Mouse (Mus musculus): ENCODE data around the gene Ociad1. TPM values are rescaled to one million over a fixed set of nuclear protein-coding genes. Genes with fewer than 3 reads are reported as not detected.

The Ociad1 gene
- total RNA-seq, 2 experiments from 2014 or later, result 450 to 470 TPM

DNA sequence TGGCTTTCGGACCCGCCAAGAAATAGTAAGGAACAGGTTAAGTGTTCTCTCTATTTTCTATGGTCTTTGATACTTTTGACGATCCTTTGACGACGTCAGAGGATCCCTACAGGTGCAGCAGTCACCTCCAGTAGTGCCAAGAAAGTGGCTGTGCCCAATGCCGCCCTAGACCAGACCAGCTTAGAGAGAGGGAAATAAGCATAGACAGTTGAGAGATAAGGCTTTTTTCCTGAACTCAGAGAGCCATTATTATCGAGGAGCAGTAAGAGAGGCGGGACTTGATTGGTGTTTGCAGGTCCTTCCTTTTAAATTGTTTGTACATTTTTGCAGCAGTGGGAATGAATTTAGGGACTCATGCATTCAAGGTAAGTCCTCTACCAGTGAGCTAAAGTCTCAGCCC is 34.9 kb upstream of the Ociad1 start:
- no peak for DNase-seq (ENCODE audit: extremely low spot score in 1 of 2, low spot score in 2 of 2)
- H3K4me3 ChIP-seq, result no peak overlapping the region
- no peak for TF ChIP-seq CTCF (IDR thresholded peaks at IDR 0.05)
- H3K27ac ChIP-seq, result no peak overlapping the region
- intact Hi-C loops (cut with DNase I), result loop anchor here (5.0 kb wide), 1 partner anchor 125 kb away; no protein-coding TSS in a partner anchor

DNA sequence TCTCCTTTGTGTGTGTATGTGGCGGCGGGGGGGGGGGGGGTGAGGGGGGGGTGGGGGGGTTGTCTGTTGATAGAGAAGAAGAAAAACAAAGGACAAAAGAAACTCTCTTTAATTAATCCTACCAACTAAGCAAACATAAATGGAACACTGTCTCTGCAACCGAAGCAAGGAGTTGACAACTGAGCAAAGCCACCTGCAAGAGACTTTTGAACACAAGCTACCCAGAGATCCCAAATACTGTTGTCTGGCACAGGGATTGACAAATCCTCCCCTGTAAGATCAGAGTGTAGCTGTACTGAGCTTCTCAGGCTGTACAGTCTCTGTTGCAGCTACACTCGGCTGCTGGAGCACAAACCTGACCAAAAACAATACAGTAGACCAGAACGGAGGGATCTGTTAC is 28.5 kb upstream of the Ociad1 start:
- H3K27ac ChIP-seq, result no peak overlapping the region
- no peak for TF ChIP-seq CTCF (IDR thresholded peaks at IDR 0.05)
- intact Hi-C loops (cut with DNase I), result no loop called here
- no peak for DNase-seq (ENCODE audit: extremely low spot score in 1 of 2, low spot score in 2 of 2)
- no peak overlapping the region for H3K4me3 ChIP-seq

DNA sequence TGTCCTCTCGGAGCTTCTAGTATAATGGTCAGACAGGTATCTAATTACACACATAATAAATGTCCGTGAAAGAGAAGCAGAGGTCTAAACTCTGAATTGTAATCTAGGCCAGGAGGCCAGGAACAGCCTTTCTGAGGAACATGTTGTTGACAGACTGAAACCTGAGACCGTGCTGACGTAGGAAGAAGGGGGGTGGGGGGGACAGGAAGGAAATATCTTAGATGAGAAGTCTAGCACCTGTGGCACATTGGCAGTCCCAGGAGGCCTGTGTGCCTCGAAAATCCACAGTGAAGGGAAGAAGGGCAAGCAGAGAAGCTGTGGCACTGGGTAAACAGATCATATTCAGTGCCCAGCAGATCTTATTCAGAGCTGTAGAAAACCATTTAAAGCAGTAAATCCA is 27.1 kb upstream of the Ociad1 start:
- Histone ChIP-seq H3K4me3 (no peak overlapping the region), H3K27ac (no peak overlapping the region)
- intact Hi-C loops (cut with DNase I), result no loop called here
- no peak for TF ChIP-seq CTCF (IDR thresholded peaks at IDR 0.05)
- DNase-seq (ENCODE audit: extremely low spot score in 1 of 2, low spot score in 2 of 2), result no peak

DNA sequence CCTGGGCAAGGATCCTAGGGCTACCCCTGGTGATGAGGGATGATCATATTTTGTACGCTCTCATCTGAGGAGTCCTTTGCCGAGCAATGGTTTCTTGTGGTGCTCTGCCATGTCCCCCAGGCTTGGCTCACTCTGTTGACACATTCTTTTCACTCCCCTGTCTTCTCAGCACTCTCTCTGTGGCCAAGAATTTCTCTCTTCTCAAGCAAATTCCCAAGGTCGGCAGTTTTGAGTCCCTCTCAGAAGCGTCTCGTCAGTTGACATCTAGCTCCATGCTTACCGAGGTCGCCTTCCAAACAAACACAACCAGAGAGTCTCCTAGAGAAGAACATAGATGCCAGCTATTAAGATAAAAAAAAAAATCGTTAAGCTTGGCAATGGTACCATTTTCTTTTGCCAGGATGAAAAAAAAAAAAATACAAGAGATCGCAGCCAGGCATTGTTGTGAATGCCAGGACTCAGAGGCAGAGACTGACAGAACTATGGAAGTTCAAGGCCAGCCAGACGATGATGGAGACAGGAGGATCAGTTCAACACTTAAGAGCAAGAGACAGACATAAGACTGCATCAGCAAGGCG is 23.9 kb upstream of the Ociad1 start:
- no peak overlapping the region for H3K27ac ChIP-seq
- no peak for TF ChIP-seq CTCF (IDR thresholded peaks at IDR 0.05)
- H3K4me3 ChIP-seq, result no peak overlapping the region
- DNase-seq (ENCODE audit: extremely low spot score in 1 of 2, low spot score in 2 of 2), result no peak
- intact Hi-C loops (cut with DNase I), result no loop called here

DNA sequence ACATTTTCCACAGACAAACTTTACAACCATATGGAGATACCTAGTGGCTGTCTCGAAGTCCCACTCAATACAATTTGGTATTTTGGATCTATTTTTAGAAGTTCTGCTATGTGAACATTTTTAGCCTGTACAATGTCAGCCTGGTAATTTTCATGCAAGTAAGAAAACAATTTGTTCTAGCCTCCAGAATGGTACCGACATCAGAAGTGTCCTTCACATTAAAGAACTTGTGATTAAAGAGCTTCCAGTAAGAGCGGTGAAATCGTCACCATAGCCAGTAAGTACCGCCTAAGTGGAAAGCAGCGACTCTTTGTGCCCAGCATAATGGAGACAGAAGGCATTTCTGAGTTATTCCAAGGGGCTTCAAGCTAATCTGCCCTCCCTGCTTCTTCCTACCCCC is 22.0 kb upstream of the Ociad1 start:
- no peak for DNase-seq (ENCODE audit: extremely low spot score in 1 of 2, low spot score in 2 of 2)
- H3K4me3 ChIP-seq, result no peak overlapping the region
- intact Hi-C loops (cut with DNase I), result no loop called here
- H3K27ac ChIP-seq, result no peak overlapping the region
- TF ChIP-seq CTCF (IDR thresholded peaks at IDR 0.05), result no peak

DNA sequence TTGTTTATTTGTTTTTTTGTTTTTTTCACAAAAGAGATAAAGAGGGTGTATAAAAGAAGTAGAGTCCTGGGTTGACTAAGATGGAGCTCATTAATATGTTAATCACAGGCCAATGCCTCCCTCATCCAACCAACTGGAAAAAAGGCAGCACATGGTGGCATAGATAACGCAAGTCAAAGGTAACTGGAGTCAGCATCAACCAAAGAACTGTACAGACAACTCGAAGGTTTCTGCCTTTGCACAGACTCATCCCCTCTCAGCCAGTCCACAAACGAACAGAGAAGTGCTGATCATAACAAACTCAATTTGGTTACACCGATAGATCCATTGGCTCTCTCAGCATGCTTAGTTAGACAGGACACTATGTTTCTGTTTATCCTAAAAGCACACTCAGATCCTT is 19.4 kb upstream of the Ociad1 start:
- no peak overlapping the region for H3K4me3 ChIP-seq
- no peak overlapping the region for H3K27ac ChIP-seq
- intact Hi-C loops (cut with DNase I), result no loop called here
- no peak for DNase-seq (ENCODE audit: extremely low spot score in 1 of 2, low spot score in 2 of 2)
- no peak for TF ChIP-seq CTCF (IDR thresholded peaks at IDR 0.05)

DNA sequence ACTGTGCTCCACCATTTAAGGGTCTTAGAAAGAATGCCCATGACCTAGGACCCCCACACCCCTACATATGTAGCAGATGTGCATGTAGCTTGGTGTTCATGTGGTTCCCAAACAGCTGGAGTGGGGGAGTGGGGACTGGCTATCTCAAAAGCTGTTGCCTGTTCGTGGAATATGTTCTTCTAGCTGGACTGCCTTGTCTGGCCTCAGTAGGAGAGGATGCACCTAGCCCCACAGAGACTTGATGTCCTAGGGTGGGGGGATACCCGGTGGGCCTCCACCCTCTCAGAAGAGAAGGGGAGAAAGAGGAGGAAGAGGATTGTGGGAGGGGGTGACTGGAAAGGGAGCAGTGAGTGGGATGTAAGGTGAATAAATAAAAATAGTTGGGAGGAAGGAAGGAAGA is 17.6 kb upstream of the Ociad1 start:
- Histone ChIP-seq H3K4me3 (no peak overlapping the region), H3K27ac (no peak overlapping the region)
- intact Hi-C loops (cut with DNase I), result no loop called here
- TF ChIP-seq CTCF (IDR thresholded peaks at IDR 0.05), result no peak
- no peak for DNase-seq (ENCODE audit: extremely low spot score in 1 of 2, low spot score in 2 of 2)

DNA sequence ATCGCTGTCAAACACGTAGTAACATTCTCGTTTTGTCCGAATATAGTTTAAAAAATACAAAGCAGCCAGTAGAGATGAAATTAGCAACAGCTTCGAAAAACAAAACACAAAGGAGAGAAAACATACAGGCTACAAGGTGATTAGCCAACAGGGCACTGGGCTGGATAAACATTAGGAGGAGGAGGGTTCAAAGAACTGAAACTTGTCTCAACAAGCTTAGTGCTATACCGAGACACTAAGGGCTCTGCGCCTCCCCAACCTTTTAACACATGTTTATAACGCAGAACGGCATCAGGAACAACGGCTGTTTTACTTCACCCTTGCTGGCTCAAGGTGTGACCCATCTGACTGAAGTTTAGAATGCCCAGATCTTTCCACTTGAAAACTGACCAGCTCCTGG is 13.4 kb upstream of the Ociad1 start:
- no peak for DNase-seq (ENCODE audit: extremely low spot score in 1 of 2, low spot score in 2 of 2)
- H3K4me3 ChIP-seq, result no peak overlapping the region
- intact Hi-C loops (cut with DNase I), result no loop called here
- H3K27ac ChIP-seq, result no peak overlapping the region
- no peak for TF ChIP-seq CTCF (IDR thresholded peaks at IDR 0.05)

DNA sequence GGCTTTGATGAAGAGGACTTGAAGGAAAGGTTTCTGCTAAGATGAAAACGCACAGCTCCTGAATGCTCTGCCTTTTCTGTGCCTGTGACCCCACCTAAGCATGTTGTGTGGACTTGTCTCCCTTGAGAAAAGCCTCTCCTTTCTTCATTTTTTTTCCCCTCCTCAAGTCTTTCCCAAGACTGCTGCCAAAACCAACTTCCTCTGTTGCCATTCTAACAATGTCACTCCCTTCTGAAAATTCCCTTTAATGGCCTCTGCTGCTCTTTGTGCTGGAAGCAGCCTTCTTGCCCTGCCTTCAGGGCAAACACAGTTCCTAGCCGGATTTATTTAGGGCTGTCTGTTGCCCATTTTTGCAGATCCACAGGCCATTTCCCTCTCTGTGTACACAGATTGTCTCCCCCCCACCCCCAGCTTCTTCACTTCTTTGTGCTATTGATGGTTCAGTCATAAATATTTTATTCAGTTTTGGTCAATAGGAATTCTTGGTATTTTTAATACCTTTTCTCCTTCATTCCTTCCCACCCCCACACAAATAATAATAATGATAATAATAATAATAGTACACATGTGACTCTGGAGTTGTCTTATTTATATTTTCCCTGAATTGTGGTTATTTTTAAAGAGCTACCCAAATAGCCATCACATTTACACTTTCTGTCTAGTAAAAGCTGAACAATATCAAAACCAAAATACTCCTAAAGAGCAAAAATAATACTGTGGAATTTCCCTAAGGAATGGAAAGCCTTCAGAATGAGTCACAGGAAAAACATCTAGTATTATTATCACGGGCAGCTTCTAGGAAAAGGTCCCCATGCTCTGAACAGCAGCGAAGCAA is 12.6 kb upstream of the Ociad1 start:
- no peak for DNase-seq (ENCODE audit: extremely low spot score in 1 of 2, low spot score in 2 of 2)
- H3K4me3 ChIP-seq, result no peak overlapping the region
- no peak for TF ChIP-seq CTCF (IDR thresholded peaks at IDR 0.05)
- intact Hi-C loops (cut with DNase I), result no loop called here
- H3K27ac ChIP-seq, result no peak overlapping the region; the same call in 1 of the 2 replicates

DNA sequence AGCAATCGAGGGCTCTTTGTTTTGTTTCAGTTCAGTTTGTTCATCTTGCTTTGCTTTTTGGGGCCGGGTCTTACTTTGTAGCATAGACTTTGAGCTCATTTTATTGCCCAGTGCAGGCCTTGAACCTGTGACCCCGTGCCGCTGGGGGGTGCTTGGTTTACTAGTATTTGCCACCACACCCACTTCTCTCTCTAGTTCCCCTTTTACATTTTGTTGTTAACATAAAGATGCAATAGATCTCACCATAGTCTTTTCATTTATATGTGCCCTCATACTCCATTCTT is 12.1 kb upstream of the Ociad1 start:
- H3K27ac ChIP-seq, result no peak overlapping the region; the same call in 1 of the 2 replicates
- DNase-seq (ENCODE audit: extremely low spot score in 1 of 2, low spot score in 2 of 2), result no peak
- no peak overlapping the region for H3K4me3 ChIP-seq
- intact Hi-C loops (cut with DNase I), result no loop called here
- no peak for TF ChIP-seq CTCF (IDR thresholded peaks at IDR 0.05)

DNA sequence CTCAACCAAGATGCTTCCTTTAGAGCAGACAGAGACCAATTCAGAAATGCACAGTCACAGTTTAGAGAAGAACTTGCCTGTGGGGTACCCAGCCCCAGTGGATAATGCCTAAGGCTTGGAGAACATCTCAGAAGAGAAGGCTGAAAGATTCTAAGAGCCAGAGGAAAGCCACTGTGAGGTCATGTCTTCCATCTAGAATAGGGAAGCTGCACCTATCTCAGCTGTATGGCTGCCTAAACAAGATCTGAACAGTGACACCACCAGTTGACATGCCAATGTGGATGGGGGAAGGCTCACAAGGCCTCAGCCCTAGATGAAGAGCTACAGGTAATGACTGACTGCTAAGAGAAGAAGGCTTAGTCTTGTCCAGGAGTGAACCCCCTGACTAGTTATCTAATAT is 8.5 kb upstream of the Ociad1 start:
- DNase-seq (ENCODE audit: extremely low spot score in 1 of 2, low spot score in 2 of 2), result no peak
- Histone ChIP-seq H3K27ac (no peak overlapping the region), H3K4me3 (no peak overlapping the region)
- intact Hi-C loops (cut with DNase I), result no loop called here
- no peak for TF ChIP-seq CTCF (IDR thresholded peaks at IDR 0.05)

DNA sequence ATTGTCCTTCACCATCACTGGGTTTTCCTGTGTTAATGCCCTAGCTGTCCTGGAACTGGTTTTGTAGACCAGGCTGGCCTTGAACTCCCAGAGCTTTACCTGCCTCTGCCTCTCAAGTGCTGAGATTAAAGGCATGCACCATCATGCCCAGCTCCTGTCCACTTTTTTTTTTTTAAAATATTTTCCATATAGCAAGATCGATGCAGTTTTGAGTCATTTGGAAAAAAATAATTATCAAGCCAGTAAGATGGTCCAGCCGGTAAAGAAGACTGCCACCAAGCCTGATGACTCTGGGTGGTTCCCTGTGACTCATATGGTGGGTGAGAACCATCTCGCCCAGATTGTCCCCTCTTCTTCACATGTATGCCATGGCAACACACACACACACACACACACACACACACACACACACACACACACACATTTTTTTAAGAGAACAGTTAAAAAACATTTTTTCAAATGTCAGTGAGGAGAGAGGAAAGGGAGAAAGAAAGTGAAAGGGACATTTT is 7.1 kb upstream of the Ociad1 start:
- intact Hi-C loops (cut with DNase I), result no loop called here
- Histone ChIP-seq H3K4me3 (no peak overlapping the region), H3K27ac (no peak overlapping the region)
- no peak for TF ChIP-seq CTCF (IDR thresholded peaks at IDR 0.05)
- DNase-seq (ENCODE audit: extremely low spot score in 1 of 2, low spot score in 2 of 2), result no peak

DNA sequence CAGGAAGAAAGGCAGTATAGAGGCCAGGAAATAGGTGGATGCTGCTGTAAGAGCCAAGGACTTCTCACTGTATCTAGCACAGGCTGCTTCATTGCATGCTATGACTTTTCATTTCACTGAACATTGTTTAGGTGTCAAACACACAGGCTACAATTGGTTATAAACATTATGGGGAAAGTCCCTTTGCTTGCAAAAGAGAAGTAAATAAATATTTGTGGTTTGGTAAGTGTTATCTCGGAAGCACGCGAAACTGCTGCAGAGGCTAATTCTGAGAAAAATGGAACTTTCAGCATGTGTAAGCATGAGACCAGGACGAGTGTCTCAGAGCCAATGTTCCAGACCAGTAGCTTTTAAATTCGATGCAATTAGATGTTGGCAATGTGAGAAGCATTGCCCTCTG is 6.0 kb upstream of the Ociad1 start:
- Histone ChIP-seq H3K4me3 (no peak overlapping the region), H3K27ac (no peak overlapping the region)
- intact Hi-C loops (cut with DNase I), result no loop called here
- DNase-seq (ENCODE audit: extremely low spot score in 1 of 2, low spot score in 2 of 2), result no peak
- TF ChIP-seq CTCF (IDR thresholded peaks at IDR 0.05), result no peak
